11 mouse cellular contexts compared by ENCODE assay signal in genomic region chr16:5940016-5940415, GRCm38 (mm10). TPM values are rescaled to one million over a fixed set of nuclear protein-coding genes. Genes with fewer than 3 reads are reported as not detected.
A peak's percentile ranks its signal among the peaks of the same experiment; 100 is the strongest.
DNase-seq lines count a peak whose midpoint lies in the region; ATAC-seq and TF ChIP-seq lines count a peak whose summit lies in the region.
"Had no signal": no experiment of that assay in that cellular context is flagged by ENCODE, and none has a peak within 500 bp of the region (broad histone marks: within the 10 kb centered on the region; RNA-seq: fewer than 3 reads in every experiment).

No protein-coding gene starts in this region.

- no peak overlapping the region for H3K27ac ChIP-seq in liver, embryonic 14.5 days
- no peak overlapping the region for H3K27ac ChIP-seq in liver, embryonic 11.5 days (ENCODE audit: low read depth, low read length)
- H3K27ac ChIP-seq: embryonic facial prominence, embryonic 15.5 days; hindbrain, embryonic 12.5 days had no signal

- TF ChIP-seq CTCF in liver, embryonic 14.5 days (IDR thresholded peaks at IDR 0.05; ENCODE audit: low read depth): peak; percentile 31; the same call in 1 of the 2 replicates
- peak; percentile 44 for TF ChIP-seq CTCF in Patski (IDR thresholded peaks at IDR 0.05)

- no peak for TF ChIP-seq EP300 in liver, embryonic 14.5 days (IDR thresholded peaks at IDR 0.05; ENCODE audit: low read depth)

- CTCF ChIA-PET in Patski (lab: Charles Lee): no interaction called here

- no peaks in the 10 kb centered on the region for H3K4me1 ChIP-seq in liver, embryonic 14.5 days (replicated peaks; ENCODE audit: control insufficient read depth in 2 of 2, insufficient read depth in 2 of 2, low read length in 1 of 2)
- H3K4me1 ChIP-seq in liver, embryonic 11.5 days (replicated peaks; ENCODE audit: control insufficient read depth, insufficient read depth, low read length): no peaks in the 10 kb centered on the region
- H3K4me1 ChIP-seq: embryonic facial prominence, embryonic 15.5 days; hindbrain, embryonic 12.5 days had no signal

- POLR2A ChIA-PET in Patski (lab: Charles Lee): no interaction called here

- no peak overlapping the region for H3K4me3 ChIP-seq in liver, embryonic 14.5 days (ENCODE audit: insufficient read depth in 1 of 2, low read depth in 2 of 2, low read length in 2 of 2)
- H3K4me3 ChIP-seq in liver, embryonic 11.5 days (ENCODE audit: low read depth, low read length): no peak overlapping the region
- H3K4me3 ChIP-seq: embryonic facial prominence, embryonic 15.5 days; hindbrain, embryonic 12.5 days had no signal

- H3K27me3 ChIP-seq in liver, embryonic 14.5 days (ENCODE audit: control insufficient read depth, insufficient read depth, low read length): no peaks in the 10 kb centered on the region
- no peaks in the 10 kb centered on the region for H3K27me3 ChIP-seq in liver, embryonic 11.5 days (replicated peaks; ENCODE audit: control insufficient read depth, insufficient read depth, low read length)
- H3K27me3 ChIP-seq in Patski: no peaks in the 10 kb centered on the region
- H3K27me3 ChIP-seq: embryonic facial prominence, embryonic 15.5 days; hindbrain, embryonic 12.5 days had no signal

- no peaks in the 10 kb centered on the region for H3K36me3 ChIP-seq in liver, embryonic 14.5 days (replicated peaks; ENCODE audit: control insufficient read depth, insufficient read depth, low read depth)
- no peaks in the 10 kb centered on the region for H3K36me3 ChIP-seq in liver, embryonic 11.5 days (ENCODE audit: control insufficient read depth, insufficient read depth, low read length)
- H3K36me3 ChIP-seq: embryonic facial prominence, embryonic 15.5 days; hindbrain, embryonic 12.5 days had no signal

- peak; percentile 13 for DNase-seq in embryo, embryonic 10 days (ENCODE audit: low spot score)
- DNase-seq in embryo, embryonic 9.5 days (ENCODE audit: extremely low spot score): no peak
- no peak for DNase-seq in liver, embryonic 14.5 days (ENCODE audit: low read depth in 3 of 3, low spot score in 3 of 3)
- no peak for DNase-seq in liver, embryonic 11.5 days (ENCODE audit: low spot score)
- DNase-seq in Patski (ENCODE audit: low read depth, low spot score): no peak
- peak; percentile 12 for DNase-seq in heart, adult 8-10 months (ENCODE audit: low spot score)
- DNase-seq in frontal cortex, postnatal 25 days (ENCODE audit: low spot score in 2 of 2): no peak
- DNase-seq: liver had no signal

- H3K9me3 ChIP-seq in liver, embryonic 14.5 days (ENCODE audit: control insufficient read depth, low read length): no peaks in the 10 kb centered on the region
- H3K9me3 ChIP-seq in liver, embryonic 11.5 days (ENCODE audit: control insufficient read depth, low read length): no peaks in the 10 kb centered on the region
- H3K9me3 ChIP-seq: embryonic facial prominence, embryonic 15.5 days; hindbrain, embryonic 12.5 days had no signal

- no peak for ATAC-seq in liver, embryonic 14.5 days (ENCODE audit: insufficient read depth)
- ATAC-seq in liver, embryonic 11.5 days (replicated peaks; ENCODE audit: low FRiP score): no peak
- ATAC-seq in Patski: no peak
- ATAC-seq in megakaryocyte-erythroid progenitor cell, adult 5-6 weeks (replicated peaks; ENCODE audit: low FRiP score, low TSS enrichment, poor library complexity, severe bottlenecking): no peak

- 32% methylated on average over 4 of the region's 4 CpGs for WGBS in liver, embryonic 14.5 days (ENCODE audit: insufficient replicate concordance)
- 44% methylated on average over 4 of the region's 4 CpGs for WGBS in liver, embryonic 11.5 days

- in situ Hi-C loops in Patski (cut with MboI; ENCODE audit: low pct_unique_long_range_greater_than_20kb): no loop called here

- H3K4me2 ChIP-seq in liver, embryonic 14.5 days (ENCODE audit: low read depth): no peak overlapping the region
- H3K4me2 ChIP-seq in liver, embryonic 11.5 days: no peak overlapping the region
- H3K4me2 ChIP-seq: embryonic facial prominence, embryonic 15.5 days; hindbrain, embryonic 12.5 days had no signal

- no peak overlapping the region for H3K9ac ChIP-seq in liver, embryonic 14.5 days (replicated peaks)
- H3K9ac ChIP-seq in liver, embryonic 11.5 days (ENCODE audit: low read depth, low read length): no peak overlapping the region
- H3K9ac ChIP-seq: embryonic facial prominence, embryonic 15.5 days; hindbrain, embryonic 12.5 days had no signal

RNA-seq across cellular contexts. Expression of gene Rbfox1, which starts 54.9 kb away (rescaled TPM):
- 0.02 and 0.04 TPM in 2 replicates for polyA plus RNA-seq in liver, embryonic 14.5 days (2012; rRNA removed)
- not detected in 2 replicates for polyA plus RNA-seq in liver, embryonic 14.5 days (2014; fragmentation: Nextera tagmentation; extraction: Ambion mirVana)
- 1.2 and 1.4 TPM in 2 replicates for polyA plus RNA-seq in liver, embryonic 11.5 days (2014; fragmentation: Nextera tagmentation; extraction: Ambion mirVana)
- polyA plus RNA-seq in Patski (2021): not detected
- 10 to 100 TPM; 56.3 to 71.2 (median 62.0) TPM for total RNA-seq in heart, adult 8-10 months (2022)
- not detected in 2 replicates for total RNA-seq in megakaryocyte-erythroid progenitor cell, adult 5-6 weeks (2014; fragmentation: Nextera tagmentation)
- total RNA-seq in megakaryocyte-erythroid progenitor cell, adult 5-6 weeks (2017): 0.04 TPM in 1 of 2 replicates, not detected in the other

Comparison
In these comparisons a context has a peak if more than half of its experiments do, and no peak if none do; other contexts are left out.
1. DNase-seq: peak in embryo, embryonic 10 days (single experiment) and heart, adult 8-10 months (single experiment); none in embryo, embryonic 9.5 days (single experiment), liver, embryonic 14.5 days (0 of 3), liver, embryonic 11.5 days (single experiment), Patski (single experiment) and frontal cortex, postnatal 25 days (0 of 2).